Mouse (Mus musculus): Measurements from ENCODE around the gene 4933402D24Rik. TPM values are rescaled to one million over a fixed set of nuclear protein-coding genes. Genes with fewer than 3 reads are reported as not detected.
A peak's percentile ranks its signal among the peaks of the same experiment; 100 is the strongest.

The 4933402D24Rik gene
- total RNA-seq (2021), result not detected
- long read RNA-seq, experiment 1, result 0 reads
- long read RNA-seq, experiment 2, result 0 reads

DNA sequence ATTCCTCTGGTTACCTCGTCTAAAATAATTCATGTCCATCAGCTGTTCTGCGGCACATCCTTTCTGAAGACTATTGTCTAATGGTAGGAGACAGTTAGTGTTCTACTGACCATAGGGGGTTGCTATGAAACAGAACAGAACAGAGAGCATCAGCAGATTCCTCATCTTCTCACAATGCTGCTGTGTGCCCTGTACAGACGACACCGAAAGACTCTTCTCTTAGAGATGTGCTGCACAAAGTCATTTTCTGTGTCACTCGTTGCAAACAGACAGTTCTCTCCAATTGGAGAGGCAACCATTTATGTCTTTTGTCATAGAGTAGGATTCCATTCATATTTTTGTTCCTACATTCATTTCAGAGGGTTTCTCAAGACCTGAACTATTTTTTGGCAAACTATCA lies at the start of gene 4933402D24Rik:
4933402D24Rik (minus strand) TSS at position 101 of the 400 bp plus-strand sequence.
- DNase-seq, result no peak

DNA sequence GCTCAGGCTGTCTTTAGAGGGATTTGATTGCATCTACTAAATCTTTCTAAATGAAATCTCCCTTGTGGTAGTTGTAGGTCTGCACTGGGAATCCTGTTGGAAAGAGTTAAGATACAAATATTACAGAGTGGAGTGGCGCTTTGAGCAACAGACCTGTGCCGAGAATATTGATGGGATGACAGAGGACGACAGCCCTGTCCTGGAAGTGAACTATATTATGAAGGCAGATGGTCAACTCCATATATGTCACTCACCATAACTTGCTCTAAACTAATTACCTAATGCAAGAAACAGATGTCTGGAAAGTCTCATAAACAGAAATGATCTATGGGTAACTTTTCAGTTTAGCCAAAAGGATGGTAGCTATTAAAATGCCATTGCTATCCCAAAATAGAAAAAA lies 39.5 kb upstream of the 4933402D24Rik start:
- no peak for DNase-seq

DNA sequence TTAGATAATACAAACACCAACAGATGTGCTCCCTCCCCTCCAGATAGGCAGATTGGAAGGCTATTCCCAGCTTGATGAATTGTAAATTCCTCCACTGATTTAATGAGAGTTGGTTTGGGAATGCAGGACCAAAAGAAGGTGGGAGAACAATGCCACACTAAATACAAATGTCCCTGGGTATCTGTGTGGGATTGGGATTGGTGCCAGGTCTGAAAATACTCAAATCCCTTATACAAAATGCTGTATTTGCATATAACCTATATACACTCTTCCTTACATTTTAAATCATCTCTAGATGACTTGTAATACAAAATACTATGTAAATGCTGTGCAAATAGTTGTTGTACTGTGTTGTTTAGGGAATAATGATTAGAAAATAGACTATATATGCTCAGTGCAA lies 36.0 kb upstream of the 4933402D24Rik start:
- DNase-seq, result no peak

DNA sequence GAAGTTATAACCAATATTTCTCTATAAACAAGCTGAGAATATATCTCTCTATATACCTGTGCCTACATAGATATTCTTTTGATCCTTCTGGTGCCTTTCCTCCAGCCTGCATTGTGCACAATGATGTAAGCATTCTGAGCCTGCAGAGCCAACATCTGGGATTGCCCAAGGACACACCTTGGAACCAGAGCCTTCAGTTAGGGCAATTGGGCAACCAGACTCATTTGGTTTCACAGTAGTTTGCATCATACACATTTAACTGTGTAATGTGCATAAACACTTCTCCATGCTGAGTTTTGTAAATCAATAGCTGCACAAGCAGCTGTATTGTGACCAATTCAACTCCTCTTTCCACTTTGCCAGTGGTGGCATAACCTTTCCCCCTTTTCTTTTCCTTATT lies 25.3 kb upstream of the 4933402D24Rik start:
- DNase-seq, result no peak

DNA sequence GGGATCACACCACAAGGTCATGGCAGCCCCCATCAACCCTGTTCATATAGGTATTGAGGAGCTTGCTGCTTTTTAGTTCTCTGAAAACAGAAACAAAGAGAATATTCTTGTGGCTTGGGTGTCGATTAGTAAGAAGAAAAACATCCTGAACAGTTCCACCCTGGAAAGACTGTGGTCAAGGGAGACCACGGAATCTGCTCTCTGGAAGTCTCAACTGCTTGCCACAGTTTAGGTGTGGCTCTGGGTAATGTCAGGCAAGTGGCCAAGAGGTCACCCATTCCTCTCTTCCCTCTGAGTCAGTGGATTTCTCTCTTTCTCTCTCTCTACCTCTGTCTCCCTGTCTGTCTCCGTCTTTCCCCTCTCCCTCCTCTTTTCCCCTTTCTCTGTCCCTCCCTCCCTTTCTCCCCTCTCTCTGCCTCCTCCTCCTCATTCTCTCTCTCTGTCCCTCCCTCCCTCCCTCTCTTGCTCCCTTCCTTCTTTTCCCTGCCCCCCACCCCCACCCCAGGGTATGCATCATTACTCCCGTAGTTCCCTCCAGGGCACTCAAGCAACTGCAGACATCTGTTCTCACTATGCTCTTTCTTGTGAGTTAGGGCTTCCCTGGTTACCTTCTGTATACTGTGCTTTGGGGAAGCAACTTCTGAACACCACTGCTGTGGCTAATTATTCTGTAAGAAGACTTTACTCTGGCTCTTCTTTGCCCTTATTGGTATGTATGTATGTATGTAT lies 8.0 kb upstream of the 4933402D24Rik start:
- DNase-seq, result no peak

DNA sequence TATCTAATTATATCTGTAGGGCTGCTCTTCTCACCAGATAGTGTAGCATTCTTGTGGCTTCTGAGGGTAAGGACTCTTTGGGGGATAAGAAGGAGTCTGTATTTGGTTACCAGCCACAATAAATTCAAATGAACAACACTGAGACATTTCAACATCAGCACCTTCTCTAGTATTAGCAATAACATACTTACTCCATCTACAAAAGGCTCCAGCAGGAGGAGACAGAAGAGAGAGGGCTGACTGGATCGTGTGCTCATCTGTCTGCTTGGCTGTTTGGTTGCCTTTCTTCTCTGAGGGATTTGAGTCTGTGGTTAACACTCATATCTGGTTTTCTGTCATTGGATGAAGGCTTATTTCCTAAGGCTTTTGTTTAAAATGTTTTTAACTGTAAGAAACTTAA lies 7.3 kb upstream of the 4933402D24Rik start:
- no peak for DNase-seq

DNA sequence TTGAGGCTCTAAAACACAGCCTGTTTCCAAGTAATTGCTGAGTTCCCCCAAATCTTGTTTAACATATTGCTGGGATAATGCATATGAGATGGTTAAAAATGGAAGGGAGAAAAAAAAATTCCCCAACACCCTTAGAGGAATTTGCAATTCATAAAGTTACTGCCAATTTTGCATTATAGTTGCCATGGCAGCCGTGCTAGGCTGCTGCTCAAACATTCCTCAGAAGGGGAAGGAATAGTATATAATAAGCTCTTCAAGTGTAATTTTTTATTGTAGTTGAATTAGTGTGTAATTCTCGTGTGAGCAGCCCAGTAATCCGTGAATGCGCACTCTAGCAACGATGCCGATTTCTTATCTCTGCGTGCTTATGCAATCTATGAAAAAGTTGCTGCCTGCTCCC lies 1.2 kb upstream of the 4933402D24Rik start:
- no peak for DNase-seq

DNA sequence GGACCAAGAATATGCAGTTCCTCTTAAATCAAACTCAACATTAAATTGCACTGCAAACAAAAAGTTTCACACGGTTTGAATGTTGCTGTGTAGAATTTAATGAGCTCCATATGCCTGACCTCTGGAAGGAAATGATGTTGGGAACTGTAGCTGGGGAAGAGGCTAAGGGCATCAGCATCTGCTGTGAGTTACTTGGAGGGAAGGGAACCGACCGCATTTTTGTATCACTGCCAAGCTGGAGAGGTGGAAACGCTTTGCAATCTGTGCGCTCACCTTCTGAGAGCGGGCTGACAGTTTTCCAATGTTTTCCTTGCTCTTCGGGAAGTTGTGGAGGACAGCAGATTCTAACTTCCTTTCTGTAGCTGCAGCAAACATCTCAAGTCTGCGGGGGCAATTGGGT lies 955 bp downstream of the 4933402D24Rik start:
- no peak for DNase-seq

DNA sequence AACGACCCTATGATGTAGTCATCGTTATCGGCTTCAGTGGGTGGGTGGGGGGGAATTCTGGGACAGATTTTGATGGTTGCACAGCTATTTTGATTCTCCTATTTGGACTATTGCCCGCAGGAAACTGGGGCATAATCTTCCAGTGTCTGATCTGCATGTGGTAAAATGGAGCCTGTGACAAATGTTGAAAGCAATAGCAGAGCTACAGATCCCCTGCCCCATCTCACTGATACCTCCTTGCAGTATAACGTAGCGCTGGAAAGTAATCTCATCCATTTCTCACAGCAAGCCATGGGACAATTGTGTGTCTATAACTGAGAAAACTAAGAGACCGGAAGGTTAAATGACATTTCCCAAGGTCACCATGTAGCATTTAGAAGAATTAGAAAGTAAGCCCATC lies 4.7 kb downstream of the 4933402D24Rik start:
- DNase-seq, result no peak

DNA sequence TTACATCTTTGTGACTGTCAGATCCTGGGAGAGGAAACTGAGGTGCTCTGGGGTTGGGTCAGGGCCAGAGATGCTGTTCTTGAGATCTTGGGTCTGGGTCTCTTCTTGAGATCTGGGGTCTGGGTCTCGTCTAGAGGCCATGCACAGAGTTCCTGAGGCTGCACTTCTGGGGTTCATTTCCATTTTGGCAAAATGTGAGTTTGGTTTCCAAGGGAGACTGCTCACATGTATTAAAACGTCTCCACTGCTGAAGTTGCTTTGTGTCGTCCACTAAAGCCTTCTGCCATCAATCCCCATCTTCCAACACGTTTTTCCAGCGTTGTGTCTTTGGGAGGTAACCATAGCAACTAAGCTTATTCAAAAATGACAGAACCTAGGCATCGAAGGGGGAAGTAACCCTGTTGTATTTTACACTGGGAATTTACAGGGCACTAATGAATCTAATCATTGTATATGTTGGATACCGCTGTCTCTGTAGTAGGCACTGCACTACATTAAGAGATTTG lies 5.1 kb downstream of the 4933402D24Rik start:
- no peak for DNase-seq

DNA sequence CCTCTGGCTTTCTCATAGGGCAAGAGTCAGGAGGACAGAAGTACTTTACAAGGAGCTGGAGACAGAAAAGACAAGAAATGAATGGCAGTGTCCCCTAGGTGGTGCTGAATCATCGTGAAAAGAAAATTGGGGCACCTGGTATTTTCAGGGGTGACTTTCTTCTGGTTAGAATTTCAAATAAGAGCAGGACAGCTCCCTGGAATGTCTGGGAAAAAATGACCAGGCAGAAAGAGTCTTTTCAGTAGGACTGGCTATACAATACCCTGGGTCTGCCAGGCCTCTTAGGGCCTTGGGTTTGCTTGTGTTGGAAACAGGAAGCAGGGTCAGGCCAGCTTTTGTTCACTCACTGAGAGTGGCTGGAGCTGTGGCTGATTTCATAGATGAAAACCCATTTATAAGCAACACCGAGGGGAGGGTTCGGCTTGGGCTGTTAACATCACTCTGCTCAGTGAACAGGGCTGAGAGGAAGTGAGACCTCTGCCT lies 5.8 kb downstream of the 4933402D24Rik start:
- DNase-seq, result no peak

DNA sequence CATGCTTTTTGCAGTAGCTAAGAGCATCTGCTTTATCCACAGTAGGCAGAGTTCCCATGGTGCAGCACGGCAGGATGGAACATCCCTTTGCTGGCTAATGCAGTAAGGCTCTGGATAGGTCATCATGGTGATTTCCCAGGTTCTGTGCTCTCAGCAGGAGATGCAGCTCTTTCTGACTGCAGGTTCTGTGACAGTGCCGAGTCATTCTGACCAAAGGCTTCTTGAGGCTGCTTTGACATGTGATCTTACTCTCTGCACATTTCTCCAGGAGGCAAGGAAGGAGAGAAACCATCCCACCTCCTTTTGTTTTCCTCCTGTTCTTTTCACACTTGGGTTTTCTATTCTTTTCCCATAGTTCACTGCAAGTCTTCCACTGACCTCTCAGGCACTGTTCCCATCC lies 13.1 kb downstream of the 4933402D24Rik start:
- DNase-seq, result no peak

DNA sequence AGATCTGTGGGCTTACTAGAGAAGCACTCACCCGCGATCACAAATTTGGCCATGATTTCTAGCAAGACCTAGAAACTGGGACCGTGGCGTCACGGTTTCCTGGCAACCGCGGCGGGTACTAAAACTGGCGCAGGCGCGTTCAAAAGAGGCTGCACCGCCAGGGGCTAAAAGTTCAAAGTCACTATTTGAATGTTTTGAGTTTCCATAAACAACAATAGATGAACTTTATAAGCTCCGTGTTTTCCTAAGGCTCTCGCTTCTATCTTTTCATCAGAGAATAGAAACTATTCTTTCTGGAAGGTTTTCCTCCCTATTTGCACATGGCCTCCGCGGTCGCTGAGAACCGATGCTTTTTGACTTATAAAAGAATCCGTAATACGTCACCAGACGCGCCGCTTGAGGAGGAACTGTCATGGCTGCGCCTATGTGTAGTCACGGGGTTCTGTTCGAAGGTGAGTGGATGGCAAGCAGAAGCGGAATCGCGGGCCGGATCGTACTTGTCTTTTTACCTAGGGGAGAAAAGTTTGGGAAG lies 38.8 kb downstream of the 4933402D24Rik start, which contains the start of the genes Mdh1b and Fastkd2:
Mdh1b (minus strand) TSS at position 79 of the 532 bp plus-strand sequence.
Fastkd2 (plus strand) TSS at position 375 of the 532 bp plus-strand sequence.
- DNase-seq, result peak; percentile 83

DNA sequence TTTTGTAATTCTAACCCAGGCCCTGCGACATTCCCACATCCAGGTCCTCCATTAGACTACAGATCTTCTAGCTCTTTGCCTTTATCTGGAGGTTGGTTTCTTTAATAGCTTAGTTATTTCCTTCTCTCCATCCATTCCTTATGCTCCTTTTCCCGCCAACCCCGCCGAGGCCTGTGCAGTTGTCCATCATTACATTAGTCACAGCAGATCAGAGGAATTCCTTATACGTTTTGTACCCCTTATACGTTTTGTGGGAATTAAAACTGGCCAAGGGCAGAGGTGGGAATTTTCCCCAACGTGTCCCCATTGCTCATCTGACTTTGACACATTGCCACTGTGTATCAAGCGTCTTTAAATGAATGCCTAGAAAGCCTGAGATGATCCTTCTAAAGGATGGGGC lies 39.3 kb downstream of the 4933402D24Rik start:
- no peak for DNase-seq

DNA sequence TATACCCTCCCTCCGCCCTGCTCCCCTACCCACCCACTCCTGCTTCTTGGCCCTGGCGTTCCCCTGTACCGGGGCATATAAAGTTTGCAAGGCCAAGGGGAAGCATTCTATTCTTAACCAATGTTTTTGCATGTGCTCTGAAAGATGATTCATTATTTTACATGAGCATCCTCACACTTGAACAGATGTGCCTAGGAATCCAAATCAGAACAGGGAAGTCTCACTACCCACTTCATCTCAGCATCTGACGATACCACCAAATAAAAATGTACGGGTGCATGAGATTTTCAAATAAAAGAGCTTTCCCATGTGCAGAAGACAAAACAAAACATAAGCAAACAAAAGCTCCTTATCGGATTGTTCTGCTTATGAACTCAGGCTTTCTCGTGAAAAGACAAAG lies 48.9 kb downstream of the 4933402D24Rik start:
- DNase-seq, result no peak

DNA sequence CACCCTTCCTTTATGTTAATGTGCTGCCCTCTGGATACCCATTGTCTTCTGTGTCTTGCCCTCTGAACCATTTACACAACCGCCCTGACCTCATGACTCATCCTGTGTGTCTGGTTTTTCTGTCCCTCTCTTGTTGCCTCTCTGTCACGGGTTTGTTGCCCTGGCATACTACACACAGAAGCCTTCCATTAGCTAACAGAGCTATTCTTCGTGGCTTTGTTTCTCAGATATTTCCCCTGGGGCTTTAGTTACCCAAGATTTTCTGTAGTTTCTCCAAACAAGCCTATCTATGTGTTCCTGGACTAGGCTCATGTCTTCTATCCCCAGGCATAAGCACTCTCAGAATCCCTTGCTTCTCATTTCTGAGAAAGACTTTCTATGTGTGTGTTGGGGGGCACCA lies 60.2 kb downstream of the 4933402D24Rik start:
- DNase-seq, result no peak

DNA sequence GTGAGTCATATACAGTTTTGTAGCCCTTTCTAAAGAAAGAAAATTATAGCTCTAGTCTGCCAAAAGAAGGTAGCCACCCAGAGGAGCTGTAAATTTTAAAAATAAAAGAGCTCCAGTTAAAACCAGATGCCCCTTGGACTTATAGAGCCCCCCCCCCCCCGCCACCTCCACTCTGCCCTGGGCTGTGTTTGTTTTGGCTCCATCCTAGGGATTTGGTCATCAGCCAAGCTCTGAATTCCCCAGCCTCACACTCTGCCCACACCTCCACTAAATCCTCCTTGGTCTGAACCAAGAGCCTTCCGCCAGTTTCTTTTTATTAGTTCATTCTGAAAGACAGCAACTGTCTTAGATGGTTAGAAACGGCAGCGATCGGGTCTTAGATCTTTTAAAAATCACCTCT lies 63.3 kb downstream of the 4933402D24Rik start:
- DNase-seq, result no peak

Other genes with a start within 250 kb of the 4933402D24Rik start
- not detected for gene Gm39653, start 153.3 kb downstream of the 4933402D24Rik start, total RNA-seq (2021)
- not detected for gene Dytn, start 82.3 kb downstream of the 4933402D24Rik start, total RNA-seq (2021)
- gene Mdh1b, start 38.9 kb downstream of the 4933402D24Rik start, total RNA-seq (2021), result not detected
- 10 to 100 TPM; 20.8 TPM for gene Fastkd2, start 38.7 kb downstream of the 4933402D24Rik start, total RNA-seq (2021)